Mouse (Mus musculus) kidney, adult 2 months (tissue): ENCODE results near the gene Ddx19b. TPM values are rescaled to one million over a fixed set of nuclear protein-coding genes. Genes with fewer than 3 reads are reported as not detected.
"Not testable (repeated sequence)": the region's sequence is repeated elsewhere in the genome, so short reads cannot be mapped to it uniquely, and the experiment has no call there.

Source experiments
- DNase-seq: peaks from one replicate; pipeline ENCODE4 v3.0.0; 2021
- H3K27ac ChIP-seq: fragments of 200-500 bp; 2 replicates; pipeline ENCODE4 v1.5.1; 2012; ENCODE audit warnings: low read depth, low read length, control low read depth, inconsistent platforms; ENCODE audit not compliant: insufficient read depth
- H3K27me3 ChIP-seq: fragments of 200-500 bp; replicated peaks from 2 replicates; pipeline ENCODE4 v1.6.1; 2012; ENCODE audit warnings: mild to moderate bottlenecking, moderate library complexity, low read length, inconsistent platforms; ENCODE audit not compliant: control insufficient read depth, insufficient read depth
- H3K36me3 ChIP-seq: fragments of 200-500 bp; 2 replicates; pipeline ENCODE4 v1.6.1; 2012; ENCODE audit warnings: mild to moderate bottlenecking, moderate library complexity, low read length, inconsistent platforms; ENCODE audit not compliant: control insufficient read depth, insufficient read depth
- H3K4me1 ChIP-seq: fragments of 200-500 bp; 2 replicates; pipeline ENCODE4 v1.6.1; 2011; ENCODE audit warnings: low read length; ENCODE audit not compliant: control insufficient read depth, insufficient read depth
- H3K4me3 ChIP-seq: fragments of 200-500 bp; 2 replicates; pipeline ENCODE4 v1.5.1; 2011; ENCODE audit warnings: mild to moderate bottlenecking, low read depth, low read length, control low read depth; ENCODE audit not compliant: insufficient read depth
- CTCF ChIP-seq: fragments of 200-500 bp; conservative IDR thresholded peaks from 2 replicates; pipeline ENCODE4 v1.5.1; 2011; ENCODE audit warnings: low read depth, mild to moderate bottlenecking, control low read depth, low read length, moderate library complexity, mixed read lengths; ENCODE audit not compliant: insufficient read depth, insufficient read length
- POLR2A ChIP-seq: fragments of 200-500 bp; IDR thresholded peaks from one replicate; pipeline ENCODE4 v1.6.1; 2011; ENCODE audit warnings: low read depth, low read length, control low read depth
- WGBS: fragments of 180-500 bp; shearing (Covaris S2); methylation state at CpG from one replicate; pipeline ENCODE4 v1.1.7; 2018; 5-methylcytosine and 5-hydroxymethylcytosine counted together
- polyA plus RNA-seq: library from polyadenylated mRNA; depleted of rRNA; stranded (reverse); fragments of >200 nt; gene quantifications from 2 replicates; pipeline ENCODE4 v1.2.3, GENCODE M21; 2012

Ddx19b gene
- polyA plus RNA-seq, 1 experiment: 3.1 TPM

DNA sequence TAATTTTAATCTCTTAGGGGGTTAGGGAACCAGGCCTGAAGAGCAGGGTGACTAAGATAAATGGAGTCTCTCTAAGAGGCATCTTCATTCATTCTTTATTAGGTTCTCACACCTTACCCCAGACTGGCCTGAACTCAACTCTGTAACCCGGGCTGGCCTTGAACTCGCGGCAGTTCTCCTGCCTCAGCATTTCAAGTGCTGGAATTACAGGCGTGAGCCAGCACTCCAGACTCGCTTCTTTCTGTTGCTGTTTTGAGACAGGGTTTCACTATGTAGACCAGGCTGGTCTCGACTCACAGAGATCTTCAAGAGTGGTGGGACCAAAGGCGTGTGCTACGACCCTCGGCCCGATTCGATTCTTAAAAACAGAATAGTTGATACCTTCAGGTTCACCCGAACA lies 2.7 kb upstream of the Ddx19b start:
- Histone ChIP-seq H3K27me3 (no peaks in the 10 kb centered on the region), H3K27ac (peak overlapping the region; percentile 81; the same call in 1 of the 2 replicates), H3K4me1 (peaks cover 3% of the 10 kb centered on the region; the same call in 1 of the 2 replicates), H3K36me3 (no peaks in the 10 kb centered on the region), H3K4me3 (peak overlapping the region; percentile 73)
- no peak for DNase-seq
- TF ChIP-seq POLR2A (no peak), CTCF (no peak)
- WGBS: 14% methylated on average over 12 of the region's 12 CpGs

GRCm38 (mm10) chr8:111033482-111034215 lies 2.1 kb upstream of the Ddx19b start:
- Histone ChIP-seq H3K4me3 (peak overlapping the region; percentile 73), H3K4me1 (peaks cover 3% of the 10 kb centered on the region; the same call in 1 of the 2 replicates), H3K36me3 (no peaks in the 10 kb centered on the region), H3K27me3 (no peaks in the 10 kb centered on the region), H3K27ac (peak overlapping the region; percentile 81)
- TF ChIP-seq CTCF (no peak), POLR2A (no peak)
- peak; percentile 100 for DNase-seq
- WGBS: 8% methylated on average over 37 of the region's 37 CpGs

DNA sequence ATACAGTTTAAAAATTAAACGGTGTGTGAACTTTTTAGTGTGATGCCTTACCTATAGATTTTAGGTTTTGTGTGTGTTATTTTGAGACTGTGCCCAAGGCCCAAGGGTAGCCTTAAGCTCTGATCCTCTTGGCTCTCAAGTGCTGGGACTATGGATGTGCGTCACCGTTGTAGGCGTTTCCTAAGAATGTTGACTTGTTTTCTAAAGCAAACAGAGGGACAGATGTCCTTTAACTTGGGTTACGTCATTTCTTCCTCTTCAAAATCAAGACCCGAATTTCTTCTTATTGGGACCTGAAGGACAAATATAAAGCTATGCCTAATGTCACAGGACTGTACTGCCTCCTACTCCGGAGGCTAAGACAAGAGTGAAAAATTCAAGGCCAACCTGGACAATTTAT lies 1.4 kb upstream of the Ddx19b start, which contains the start of gene Aars:
TSS of gene Aars (plus strand) at position 229 of the 400 bp plus-strand sequence.
- H3K27ac ChIP-seq: peak within 1 kb of the TSS; percentile 81
- WGBS: 95% methylated on average over 7 of the region's 7 CpGs
- TF ChIP-seq CTCF (no peak), POLR2A (no peak)
- no peaks in the 10 kb centered on the region for H3K27me3 ChIP-seq
- H3K4me1 ChIP-seq: peaks cover 3% of the 10 kb centered on the region; the same call in 1 of the 2 replicates
- peak within 1 kb of the TSS; percentile 73 for H3K4me3 ChIP-seq
- H3K36me3 ChIP-seq: no peaks in the 10 kb centered on the region
- DNase-seq: no peak

DNA sequence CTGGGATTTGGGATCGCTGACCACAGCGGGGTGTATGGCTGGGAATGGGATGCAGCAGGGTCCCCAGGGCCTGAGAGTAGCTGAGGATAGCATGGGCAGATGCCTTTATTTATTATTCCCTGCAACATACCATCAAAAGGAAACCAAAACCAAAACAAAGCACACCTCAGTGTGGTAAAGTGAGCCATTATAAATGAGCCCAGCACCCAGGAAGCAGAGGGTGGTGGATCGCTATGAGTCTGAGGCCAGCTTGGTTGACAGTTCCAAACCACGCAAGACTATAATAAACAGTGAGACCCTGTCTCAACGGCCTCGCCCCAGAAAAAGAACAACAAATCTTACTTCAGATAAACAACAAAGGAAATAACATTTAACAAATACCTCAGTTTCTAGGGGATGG lies 1.5 kb downstream of the Ddx19b start:
- no peaks in the 10 kb centered on the region for H3K36me3 ChIP-seq
- no peak for TF ChIP-seq POLR2A
- no peaks in the 10 kb centered on the region for H3K27me3 ChIP-seq
- H3K27ac ChIP-seq: no peak overlapping the region
- no peak for DNase-seq
- peaks cover 3% of the 10 kb centered on the region; the same call in 1 of the 2 replicates for H3K4me1 ChIP-seq
- no peak overlapping the region for H3K4me3 ChIP-seq
- 75% methylated on average over 6 of the region's 6 CpGs for WGBS

GRCm38 (mm10) chr8:111029589-111029988 lies 2.0 kb downstream of the Ddx19b start:
- H3K27ac ChIP-seq: no peak overlapping the region
- no peak for DNase-seq
- no peaks in the 10 kb centered on the region for H3K27me3 ChIP-seq
- H3K36me3 ChIP-seq: no peaks in the 10 kb centered on the region
- 48% methylated on average over 4 of the region's 4 CpGs for WGBS
- H3K4me1 ChIP-seq: peaks cover 3% of the 10 kb centered on the region; the same call in 1 of the 2 replicates
- TF ChIP-seq POLR2A (no peak), CTCF (no peak)
- H3K4me3 ChIP-seq: no peak overlapping the region

DNA sequence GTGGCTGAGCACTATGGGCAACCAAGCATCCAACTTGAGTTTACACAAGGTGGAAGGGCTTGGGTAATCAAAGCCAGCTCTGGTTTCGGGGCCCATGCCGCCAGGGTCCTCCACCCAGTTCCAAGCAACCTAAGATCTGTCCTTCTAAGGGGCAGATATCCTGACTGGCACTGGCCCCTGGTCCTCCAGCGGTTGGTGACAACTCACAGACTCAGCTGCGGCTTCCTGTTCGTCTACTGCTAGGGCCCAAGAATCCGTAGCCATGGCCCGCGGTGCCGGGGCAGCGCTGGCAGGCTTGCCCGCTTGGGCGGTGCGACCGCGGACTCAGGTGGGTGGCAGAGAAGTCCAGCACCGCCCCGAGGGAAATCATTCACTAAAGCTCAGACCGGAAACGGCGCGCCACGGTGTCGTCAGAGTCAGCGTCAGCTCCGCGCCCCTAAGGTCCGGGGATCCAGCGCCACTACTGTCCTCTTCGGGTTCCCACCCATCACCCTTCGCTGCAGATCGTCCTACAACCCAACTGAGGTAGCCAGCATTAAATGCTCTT lies 4.1 kb downstream of the Ddx19b start:
- under 1% methylated on average over 31 of the region's 31 CpGs for WGBS
- Histone ChIP-seq H3K27me3 (no peaks in the 10 kb centered on the region), H3K27ac (peak overlapping the region; percentile 54), H3K4me1 (no peaks in the 10 kb centered on the region), H3K36me3 (no peaks in the 10 kb centered on the region), H3K4me3 (peak overlapping the region; percentile 95)
- DNase-seq: peak; percentile 95
- TF ChIP-seq CTCF (no peak), POLR2A (peak; percentile 60)

GRCm38 (mm10) chr8:111026609-111027008 lies 4.9 kb downstream of the Ddx19b start:
- not testable (repeated sequence) for H3K36me3 ChIP-seq, DNase-seq, H3K27ac ChIP-seq, H3K4me3 ChIP-seq, H3K4me1 ChIP-seq, H3K27me3 ChIP-seq
- 89% methylated on average over 2 of the region's 2 CpGs for WGBS

- H3K36me3 ChIP-seq, H3K27ac ChIP-seq, DNase-seq, H3K4me3 ChIP-seq, H3K27me3 ChIP-seq, H3K4me1 ChIP-seq: not testable (repeated sequence)
- 82% methylated on average over 9 of the region's 10 CpGs for WGBS
Measured at GRCm38 (mm10) chr8:111010230-111010991, 21.1 kb downstream of the Ddx19b start.
